Mouse (Mus musculus) cerebellum, adult (tissue): Measurements from ENCODE around the gene Ocln.
A peak's percentile ranks its signal among the peaks of the same experiment; 100 is the strongest.
"Not testable (repeated sequence)": the region's sequence is repeated elsewhere in the genome, so short reads cannot be mapped to it uniquely, and the experiment has no call there.

Experiments used
- ATAC-seq: cut with Nextera tagmentation; 2 replicates; pipeline ENCODE4 v1.9.2; 2017; ENCODE audit warnings: mild to moderate bottlenecking, moderate library complexity, mixed read lengths; ENCODE audit not compliant: insufficient number of reproducible peaks, low FRiP score, low TSS enrichment

The Ocln gene

GRCm38 (mm10) chr13:100545510-100545909 is 7.0 kb downstream of the Ocln start:
- ATAC-seq, result peak; percentile 95

- ATAC-seq, result no peak
These were observed 8.3 kb downstream of the Ocln start for GRCm38 (mm10) chr13:100544220-100544662.

- no peak for ATAC-seq
These were observed 9.3 kb downstream of the Ocln start for GRCm38 (mm10) chr13:100543011-100543767.

GRCm38 (mm10) chr13:100536149-100536548 is 16.4 kb downstream of the Ocln start:
- no peak for ATAC-seq

GRCm38 (mm10) chr13:100532788-100533365 is 19.6 kb downstream of the Ocln start:
- no peak for ATAC-seq

- ATAC-seq, result no peak
These were observed 25.9 kb downstream of the Ocln start for GRCm38 (mm10) chr13:100526649-100527038.

- ATAC-seq, result peak; percentile 85
These were observed 26.4 kb downstream of the Ocln start for GRCm38 (mm10) chr13:100525935-100526648.

- no peak for ATAC-seq
These were observed 27.6 kb downstream of the Ocln start for GRCm38 (mm10) chr13:100524896-100525295.

GRCm38 (mm10) chr13:100523698-100524097 is 28.8 kb downstream of the Ocln start:
- ATAC-seq, result no peak

- no peak for ATAC-seq
These were observed 30.6 kb downstream of the Ocln start for GRCm38 (mm10) chr13:100521724-100522591.

- ATAC-seq, result no peak
These were observed 33.4 kb downstream of the Ocln start for GRCm38 (mm10) chr13:100519162-100519561.

- ATAC-seq, result no peak
These were observed 34.3 kb downstream of the Ocln start for GRCm38 (mm10) chr13:100518191-100518590.

GRCm38 (mm10) chr13:100517652-100518153 is 34.8 kb downstream of the Ocln start:
- ATAC-seq, result no peak

- no peak; the same call in 1 of the 2 replicates for ATAC-seq
These were observed 36.1 kb downstream of the Ocln start for GRCm38 (mm10) chr13:100516213-100517105.

GRCm38 (mm10) chr13:100512792-100513191 is 39.7 kb downstream of the Ocln start:
- ATAC-seq, result no peak

- ATAC-seq, result no peak
These were observed 40.6 kb downstream of the Ocln start for GRCm38 (mm10) chr13:100511860-100512364.

GRCm38 (mm10) chr13:100511146-100511859 is 41.2 kb downstream of the Ocln start:
- no peak for ATAC-seq

- ATAC-seq, result not testable (repeated sequence)
These were observed 52.9 kb downstream of the Ocln start for GRCm38 (mm10) chr13:100499625-100500024.
